Mouse (Mus musculus) gastrocnemius, postnatal 36 days (tissue): ENCODE data around the gene Tbkbp1. TPM values are rescaled to one million over a fixed set of nuclear protein-coding genes. Genes with fewer than 3 reads are reported as not detected.

Source experiments
- DNase-seq, 2 experiments: peaks; one replicate each; pipeline ENCODE4 v3.0.0; 2022
- intact Hi-C: fragments of 180-260 bp; cut with DNase I; formaldehyde crosslinking; loops from one replicate; pipeline ENCODE4 v1.15.1; 2025
- total RNA-seq, 2 experiments: library from RNA; stranded (reverse); gene quantifications; 2 replicates each; pipeline ENCODE4 v1.2.3; 2021

The Tbkbp1 gene
- total RNA-seq, 2 experiments from 2014 or later: 5.9 to 6.6 TPM

GRCm38 (mm10) chr11:97131683-97132082, 19.6 kb downstream of the Tbkbp1 start:
- intact Hi-C loops: no loop called here

GRCm38 (mm10) chr11:97130318-97130717, 21.0 kb downstream of the Tbkbp1 start:
- no peak for DNase-seq
- intact Hi-C loops: no loop called here

More at GRCm38 (mm10) chr11:97131683-97132082, 19.6 kb downstream of the Tbkbp1 start:
- no peak for DNase-seq

GRCm38 (mm10) chr11:97128956-97129355, 22.3 kb downstream of the Tbkbp1 start:
- intact Hi-C loops: no loop called here
- no peak for DNase-seq

GRCm38 (mm10) chr11:97127470-97128223, 23.6 kb downstream of the Tbkbp1 start:
- no peak for DNase-seq
- intact Hi-C loops: no loop called here

GRCm38 (mm10) chr11:97126645-97127468, 24.4 kb downstream of the Tbkbp1 start:
- intact Hi-C loops: no loop called here
- no peak for DNase-seq

GRCm38 (mm10) chr11:97124266-97125036, 26.8 kb downstream of the Tbkbp1 start:
- DNase-seq: no peak
- intact Hi-C loops: no loop called here

- intact Hi-C loops: no loop called here
- DNase-seq: no peak
Measured at GRCm38 (mm10) chr11:97123282-97123890, 27.9 kb downstream of the Tbkbp1 start.

GRCm38 (mm10) chr11:97120641-97121040, 30.7 kb downstream of the Tbkbp1 start:
- intact Hi-C loops: no loop called here
- DNase-seq: no peak

GRCm38 (mm10) chr11:97120221-97120620, 31.1 kb downstream of the Tbkbp1 start:
- intact Hi-C loops: no loop called here
- no peak for DNase-seq

GRCm38 (mm10) chr11:97115797-97116196, 35.5 kb downstream of the Tbkbp1 start:
- intact Hi-C loops: no loop called here
- DNase-seq: no peak

- no peak for DNase-seq
- intact Hi-C loops: no loop called here
Measured at GRCm38 (mm10) chr11:97114671-97115601, 36.4 kb downstream of the Tbkbp1 start, which contains the start of gene Tbx21. Gene Tbx21 (minus strand): TSS chr11:97115331.

GRCm38 (mm10) chr11:97112519-97113125, 38.7 kb downstream of the Tbkbp1 start:
- intact Hi-C loops: no loop called here
- no peak for DNase-seq

GRCm38 (mm10) chr11:97108976-97109375, 42.3 kb downstream of the Tbkbp1 start:
- intact Hi-C loops: no loop called here
- no peak for DNase-seq

- intact Hi-C loops: no loop called here
- no peak for DNase-seq
Measured at GRCm38 (mm10) chr11:97104091-97104483, 47.2 kb downstream of the Tbkbp1 start.

GRCm38 (mm10) chr11:97103163-97104090, 47.9 kb downstream of the Tbkbp1 start:
- intact Hi-C loops: no loop called here
- DNase-seq: no peak

- peak; percentile 53 to 63 for DNase-seq
- intact Hi-C loops: loop anchor here (2.0 kb wide), 2 partner anchors 45 to 75 kb away; no protein-coding TSS in a partner anchor
Measured at GRCm38 (mm10) chr11:97101722-97102121, 49.6 kb downstream of the Tbkbp1 start.

GRCm38 (mm10) chr11:97098791-97099190, 52.5 kb downstream of the Tbkbp1 start:
- intact Hi-C loops: no loop called here
- DNase-seq: peak; percentile 26 to 47

GRCm38 (mm10) chr11:97094600-97094999, 56.7 kb downstream of the Tbkbp1 start:
- intact Hi-C loops: no loop called here
- DNase-seq: no peak
